Mouse (Mus musculus) kidney, postnatal 0 days (tissue): ENCODE data around the gene Nmb. TPM values are rescaled to one million over a fixed set of nuclear protein-coding genes. Genes with fewer than 3 reads are reported as not detected.

Source experiments
- ATAC-seq: fragments of 200-750 bp; cut with Nextera tagmentation; replicated peaks from 2 replicates; pipeline ENCODE4 v1.8.0; 2017; ENCODE audit warnings: low read depth, moderate number of reproducible peaks, moderate TSS enrichment, moderate library complexity; ENCODE audit not compliant: low FRiP score
- DNase-seq: peaks from one replicate; pipeline ENCODE4 v3.0.0-alpha.2; 2016; ENCODE audit warnings: low spot score
- H3K27ac ChIP-seq: fragments of 300-500 bp; sonication (generic); 2 replicates; pipeline ENCODE4 v1.5.1; 2014; ENCODE audit warnings: mild to moderate bottlenecking
- H3K27me3 ChIP-seq: fragments of 300-500 bp; sonication (generic); 2 replicates; pipeline ENCODE4 v1.6.1; 2014; ENCODE audit warnings: low read length, mixed read lengths; ENCODE audit not compliant: insufficient read depth
- H3K36me3 ChIP-seq: fragments of 300-500 bp; sonication (generic); 2 replicates; pipeline ENCODE4 v1.6.1; 2014; ENCODE audit warnings: low read length, mixed read lengths; ENCODE audit not compliant: insufficient read depth
- H3K4me1 ChIP-seq: fragments of 300-500 bp; sonication (generic); replicated peaks from 2 replicates; pipeline ENCODE4 v1.6.1; 2014; ENCODE audit warnings: antibody characterized with exemption, low read length, mixed read lengths; ENCODE audit not compliant: insufficient read depth
- H3K4me2 ChIP-seq: fragments of 300-500 bp; sonication (generic); 2 replicates; pipeline ENCODE4 v1.6.1; 2014; ENCODE audit warnings: mild to moderate bottlenecking, low read length, moderate library complexity, mixed read lengths
- H3K4me3 ChIP-seq: fragments of 300-500 bp; sonication (generic); replicated peaks from 2 replicates; pipeline ENCODE4 v1.5.1; 2014; ENCODE audit warnings: low read depth, low read length
- H3K9ac ChIP-seq: fragments of 300-500 bp; sonication (generic); 2 replicates; pipeline ENCODE4 v1.6.1; 2014; ENCODE audit warnings: low read depth, low read length
- H3K9me3 ChIP-seq: fragments of 300-500 bp; sonication (generic); replicated peaks from 2 replicates; pipeline ENCODE4 v1.6.1; 2016; ENCODE audit warnings: low read length, inconsistent platforms, mixed read lengths
- CTCF ChIP-seq: IDR thresholded peaks from 2 replicates; pipeline ENCODE4 v1.5.1; 2016; ENCODE audit warnings: antibody characterized with exemption, low read depth, mild to moderate bottlenecking, moderate library complexity
- WGBS: fragments of 180-500 bp; shearing (Covaris S2); extraction: QIAGEN DNeasy Blood & Tissue Kit; methylation state at CpG from one replicate; pipeline ENCODE4 v1.1.7; 2014; 5-methylcytosine and 5-hydroxymethylcytosine counted together
- polyA plus RNA-seq: library from polyadenylated mRNA; unstranded; fragments of >200 nt; fragmentation: Nextera tagmentation; extraction: Ambion mirVana; gene quantifications from 2 replicates; pipeline ENCODE4 v1.2.1, GENCODE M21; 2015

The Nmb gene
- polyA plus RNA-seq, 1 experiment from 2014 or later = 10.5 TPM

GRCm38 (mm10) chr7:80917916-80918465, 13.1 kb upstream of the Nmb start:
- no peaks in the 10 kb centered on the region for H3K9me3 ChIP-seq
- 79% methylated on average over 4 of the region's 4 CpGs for WGBS
- no peaks in the 10 kb centered on the region for H3K27me3 ChIP-seq

GRCm38 (mm10) chr7:80912496-80912895, 7.6 kb upstream of the Nmb start:
- Histone ChIP-seq H3K4me3 (no peak overlapping the region), H3K36me3 (peaks cover 49% of the 10 kb centered on the region), H3K27ac (peak overlapping the region; percentile 56; the same call in 1 of the 2 replicates), H3K9me3 (no peaks in the 10 kb centered on the region), H3K4me1 (no peaks in the 10 kb centered on the region), H3K27me3 (no peaks in the 10 kb centered on the region), H3K9ac (no peak overlapping the region), H3K4me2 (no peak overlapping the region)
- no peak for ATAC-seq
- DNase-seq = no peak
- WGBS = 66% methylated on average over 8 of the region's 8 CpGs
- no peak for TF ChIP-seq CTCF

More at GRCm38 (mm10) chr7:80917916-80918465, 13.1 kb upstream of the Nmb start:
- TF ChIP-seq CTCF = no peak
- Histone ChIP-seq H3K4me1 (no peaks in the 10 kb centered on the region), H3K4me3 (no peak overlapping the region), H3K4me2 (no peak overlapping the region), H3K27ac (no peak overlapping the region), H3K36me3 (peaks cover 42% of the 10 kb centered on the region), H3K9ac (no peak overlapping the region)
- no peak for ATAC-seq
- DNase-seq = no peak

GRCm38 (mm10) chr7:80911053-80911452, 6.2 kb upstream of the Nmb start:
- 75% methylated on average over 7 of the region's 7 CpGs for WGBS
- Histone ChIP-seq H3K4me3 (no peak overlapping the region), H3K4me2 (no peak overlapping the region), H3K27me3 (no peaks in the 10 kb centered on the region), H3K4me1 (no peaks in the 10 kb centered on the region), H3K36me3 (peaks cover 40% of the 10 kb centered on the region), H3K27ac (no peak overlapping the region), H3K9me3 (no peaks in the 10 kb centered on the region), H3K9ac (no peak overlapping the region)
- ATAC-seq = no peak
- TF ChIP-seq CTCF = no peak
- no peak for DNase-seq

GRCm38 (mm10) chr7:80903625-80904422, 1.1 kb downstream of the Nmb start:
- Histone ChIP-seq H3K27me3 (no peaks in the 10 kb centered on the region), H3K9ac (no peak overlapping the region), H3K27ac (no peak overlapping the region), H3K4me2 (peak overlapping the region; percentile 87; the same call in 1 of the 2 replicates), H3K4me1 (peaks cover 16% of the 10 kb centered on the region), H3K36me3 (0 out of 2 replicates have a peak, but pooled peaks cover 7% of the 10 kb centered on the region), H3K9me3 (no peaks in the 10 kb centered on the region), H3K4me3 (no peak overlapping the region; the same call in 1 of the 2 replicates)
- TF ChIP-seq CTCF = no peak
- ATAC-seq = no peak
- DNase-seq = no peak
- 82% methylated on average over 11 of the region's 11 CpGs for WGBS

GRCm38 (mm10) chr7:80901541-80902274, 3.2 kb downstream of the Nmb start:
- no peak for TF ChIP-seq CTCF
- WGBS = 23% methylated on average over 15 of the region's 15 CpGs
- peak overlapping the region; percentile 93 for H3K27ac ChIP-seq
- H3K9ac ChIP-seq = peak overlapping the region; percentile 66
- no peaks in the 10 kb centered on the region for H3K27me3 ChIP-seq
- H3K4me2 ChIP-seq = peak overlapping the region; percentile 70
- H3K4me1 ChIP-seq = peaks cover 16% of the 10 kb centered on the region
- H3K9me3 ChIP-seq = no peaks in the 10 kb centered on the region
- H3K4me3 ChIP-seq = peak overlapping the region; percentile 63
- ATAC-seq (no peak), DNase-seq (no peak)
- 0 out of 2 replicates have a peak, but pooled peaks cover 7% of the 10 kb centered on the region for H3K36me3 ChIP-seq

- peak within 1 kb of the TSS; percentile 66 for H3K9ac ChIP-seq
- H3K36me3 ChIP-seq = 0 out of 2 replicates have a peak, but pooled peaks cover 7% of the 10 kb centered on the region
- H3K4me1 ChIP-seq = peaks cover 16% of the 10 kb centered on the region
- DNase-seq (peak; percentile 97), ATAC-seq (peak; percentile 92)
- peak within 1 kb of the TSS; percentile 63 for H3K4me3 ChIP-seq
- WGBS = under 1% methylated on average over 36 of the region's 36 CpGs
- H3K4me2 ChIP-seq = peak within 1 kb of the TSS; percentile 70
- TF ChIP-seq CTCF = no peak
- peak within 1 kb of the TSS; percentile 93 for H3K27ac ChIP-seq
- no peaks in the 10 kb centered on the region for H3K9me3 ChIP-seq
- no peaks in the 10 kb centered on the region for H3K27me3 ChIP-seq
These were observed 3.9 kb downstream of the Nmb start, which contains the start of gene Wdr73 for GRCm38 (mm10) chr7:80900944-80901501. TSS of gene Wdr73 (minus strand) at chr7:80901269.
